Mouse (Mus musculus) forebrain, embryonic 13.5 days (tissue): ENCODE results near the gene Sf3b5. TPM values are rescaled to one million over a fixed set of nuclear protein-coding genes. Genes with fewer than 3 reads are reported as not detected.
"Not testable (repeated sequence)": the region's sequence is repeated elsewhere in the genome, so short reads cannot be mapped to it uniquely, and the experiment has no call there.

Experiments
- ATAC-seq: fragments of 200-750 bp; cut with Nextera tagmentation; 2 replicates; pipeline ENCODE4 v1.8.0; 2017
- H3K27ac ChIP-seq: fragments of 300-500 bp; sonication (generic); 2 replicates; pipeline ENCODE4 v1.5.1; 2015; ENCODE audit warnings: inconsistent platforms, mild to moderate bottlenecking, moderate library complexity
- H3K27me3 ChIP-seq: fragments of 300-500 bp; sonication (generic); 2 replicates; pipeline ENCODE4 v1.6.1; 2015; ENCODE audit warnings: mild to moderate bottlenecking, inconsistent platforms
- H3K36me3 ChIP-seq: fragments of 300-500 bp; sonication (generic); 2 replicates; pipeline ENCODE4 v1.6.1; 2015; ENCODE audit warnings: mild to moderate bottlenecking, inconsistent platforms; ENCODE audit not compliant: poor library complexity, severe bottlenecking
- H3K4me1 ChIP-seq: fragments of 300-500 bp; sonication (generic); 2 replicates; pipeline ENCODE4 v1.6.1; 2015; ENCODE audit warnings: inconsistent platforms
- H3K4me2 ChIP-seq: fragments of 300-500 bp; sonication (generic); 2 replicates; pipeline ENCODE4 v1.6.1; 2015; ENCODE audit warnings: inconsistent platforms, mild to moderate bottlenecking, moderate library complexity
- H3K4me3 ChIP-seq: fragments of 300-500 bp; sonication (generic); 2 replicates; pipeline ENCODE4 v1.5.1; 2015; ENCODE audit warnings: mild to moderate bottlenecking, inconsistent platforms
- H3K9ac ChIP-seq: fragments of 300-500 bp; sonication (generic); 2 replicates; pipeline ENCODE4 v1.6.1; 2015; ENCODE audit warnings: mild to moderate bottlenecking, inconsistent platforms
- H3K9me3 ChIP-seq: fragments of 300-500 bp; sonication (generic); replicated peaks from 2 replicates; pipeline ENCODE4 v1.6.1; 2016; ENCODE audit warnings: inconsistent platforms
- WGBS: fragments of 180-500 bp; shearing (Covaris S2); methylation state at CpG from one replicate; pipeline ENCODE4 v1.1.7; 2015; 5-methylcytosine and 5-hydroxymethylcytosine counted together
- polyA plus RNA-seq: library from polyadenylated mRNA; unstranded; fragments of >200 nt; fragmentation: Nextera tagmentation; extraction: Ambion mirVana; gene quantifications from 2 replicates; pipeline ENCODE4 v1.2.1, GENCODE M21; 2015

Gene Sf3b5
- polyA plus RNA-seq, 1 experiment from 2014 or later, result 32.8 TPM

DNA sequence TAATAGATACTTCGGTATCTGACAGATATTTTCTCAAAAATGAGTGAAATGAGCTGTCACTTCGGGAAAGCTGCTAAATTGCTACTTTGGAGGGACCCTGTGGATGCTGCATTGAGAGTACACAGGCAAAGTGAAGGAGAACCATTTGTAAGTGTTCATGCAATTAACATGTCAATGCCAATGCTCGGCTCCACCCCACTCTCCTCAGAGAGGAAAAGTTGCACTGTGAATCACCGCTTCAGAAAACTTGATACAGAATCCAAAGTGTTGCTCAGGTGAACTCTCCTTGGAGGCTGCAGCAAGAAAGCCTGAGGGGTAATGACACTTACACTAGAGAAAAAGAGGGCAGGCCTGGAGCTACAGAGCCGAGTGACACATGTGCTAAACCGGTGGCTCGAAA lies 8.9 kb downstream of the Sf3b5 start:
- H3K4me2 ChIP-seq, result no peak overlapping the region
- no peak overlapping the region for H3K27ac ChIP-seq
- H3K9ac ChIP-seq, result no peak overlapping the region
- H3K4me1 ChIP-seq, result peaks cover 14% of the 10 kb centered on the region
- no peaks in the 10 kb centered on the region for H3K9me3 ChIP-seq
- no peak overlapping the region for H3K4me3 ChIP-seq
- ATAC-seq, result no peak
- H3K36me3 ChIP-seq, result peaks cover 4% of the 10 kb centered on the region; the same call in 1 of the 2 replicates
- H3K27me3 ChIP-seq, result no peaks in the 10 kb centered on the region
- WGBS, result 70% methylated on average over 7 of the region's 7 CpGs

DNA sequence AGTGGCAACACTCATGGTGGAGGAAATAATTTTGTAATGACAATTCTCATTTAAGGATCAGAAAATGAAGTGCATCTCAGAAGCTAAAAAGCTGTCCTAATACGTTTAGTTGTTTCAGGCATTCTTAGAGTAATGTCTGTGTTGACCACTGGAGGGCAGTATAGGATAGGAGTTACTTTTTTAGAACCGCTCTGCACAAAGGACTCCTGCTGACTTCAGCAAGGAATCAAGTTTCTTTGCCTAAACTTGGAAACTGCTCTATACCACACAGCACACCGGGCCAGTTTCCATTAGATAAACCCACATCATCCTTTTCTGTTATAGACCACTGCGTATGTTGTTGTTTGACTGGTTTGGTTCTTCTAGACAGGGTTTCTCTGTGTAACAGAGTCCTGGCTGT lies 11.4 kb downstream of the Sf3b5 start:
- WGBS, result 25% methylated on average over 4 of the region's 4 CpGs
- peak; percentile 74 for ATAC-seq
- Histone ChIP-seq H3K9ac (no peak overlapping the region), H3K27me3 (no peaks in the 10 kb centered on the region), H3K9me3 (no peaks in the 10 kb centered on the region), H3K36me3 (no peaks in the 10 kb centered on the region), H3K4me1 (no peaks in the 10 kb centered on the region), H3K4me2 (no peak overlapping the region), H3K4me3 (no peak overlapping the region), H3K27ac (no peak overlapping the region)

GRCm38 (mm10) chr10:13018510-13018909 lies 13.4 kb downstream of the Sf3b5 start:
- Histone ChIP-seq H3K4me1 (no peaks in the 10 kb centered on the region), H3K9ac (no peak overlapping the region), H3K4me2 (no peak overlapping the region), H3K9me3 (no peaks in the 10 kb centered on the region), H3K4me3 (no peak overlapping the region), H3K27ac (no peak overlapping the region), H3K27me3 (no peaks in the 10 kb centered on the region), H3K36me3 (no peaks in the 10 kb centered on the region)
- 64% methylated on average over 7 of the region's 7 CpGs for WGBS
- ATAC-seq, result peak; percentile 59; the same call in 1 of the 2 replicates

DNA sequence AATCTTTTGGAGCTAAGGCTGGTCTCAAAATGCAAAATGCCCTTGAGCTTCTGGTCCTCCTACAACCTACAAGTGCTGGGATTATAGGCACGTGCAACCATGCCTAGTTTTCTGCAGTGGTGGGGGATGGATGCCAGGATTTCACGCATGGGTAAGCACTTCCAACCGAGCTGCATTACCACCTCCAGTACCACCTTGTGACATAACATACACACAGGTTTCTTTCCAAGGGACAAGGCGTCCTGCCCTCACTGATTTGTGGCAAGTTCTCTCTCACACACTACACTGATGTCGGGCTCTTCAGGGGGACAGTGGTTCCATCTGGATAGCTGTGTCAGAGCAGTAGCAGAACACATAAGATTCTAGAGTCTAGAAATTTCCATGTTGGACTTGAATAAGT lies 13.9 kb downstream of the Sf3b5 start:
- Histone ChIP-seq H3K27me3 (no peaks in the 10 kb centered on the region), H3K9me3 (no peaks in the 10 kb centered on the region), H3K4me3 (no peak overlapping the region), H3K36me3 (no peaks in the 10 kb centered on the region), H3K4me2 (no peak overlapping the region), H3K4me1 (no peaks in the 10 kb centered on the region), H3K9ac (no peak overlapping the region), H3K27ac (no peak overlapping the region)
- 72% methylated on average over 5 of the region's 5 CpGs for WGBS
- no peak for ATAC-seq

- ATAC-seq, result no peak
- H3K27me3 ChIP-seq, result no peaks in the 10 kb centered on the region
- no peaks in the 10 kb centered on the region for H3K4me1 ChIP-seq
- 91% methylated on average over 4 of the region's 4 CpGs for WGBS
- H3K4me2 ChIP-seq, result no peak overlapping the region
- no peak overlapping the region for H3K27ac ChIP-seq
- H3K36me3 ChIP-seq, result no peaks in the 10 kb centered on the region
- no peak overlapping the region for H3K9ac ChIP-seq
- H3K9me3 ChIP-seq, result no peaks in the 10 kb centered on the region
- H3K4me3 ChIP-seq, result no peak overlapping the region
Observed at GRCm38 (mm10) chr10:13022103-13022502, 17.0 kb downstream of the Sf3b5 start.

- not testable (repeated sequence) for ATAC-seq, H3K4me1 ChIP-seq, H3K4me3 ChIP-seq, H3K9me3 ChIP-seq, H3K27ac ChIP-seq, H3K36me3 ChIP-seq, H3K27me3 ChIP-seq, H3K9ac ChIP-seq, H3K4me2 ChIP-seq
- 75% methylated on average over 3 of the region's 3 CpGs for WGBS
Observed at GRCm38 (mm10) chr10:13023985-13024384, 18.8 kb downstream of the Sf3b5 start.

DNA sequence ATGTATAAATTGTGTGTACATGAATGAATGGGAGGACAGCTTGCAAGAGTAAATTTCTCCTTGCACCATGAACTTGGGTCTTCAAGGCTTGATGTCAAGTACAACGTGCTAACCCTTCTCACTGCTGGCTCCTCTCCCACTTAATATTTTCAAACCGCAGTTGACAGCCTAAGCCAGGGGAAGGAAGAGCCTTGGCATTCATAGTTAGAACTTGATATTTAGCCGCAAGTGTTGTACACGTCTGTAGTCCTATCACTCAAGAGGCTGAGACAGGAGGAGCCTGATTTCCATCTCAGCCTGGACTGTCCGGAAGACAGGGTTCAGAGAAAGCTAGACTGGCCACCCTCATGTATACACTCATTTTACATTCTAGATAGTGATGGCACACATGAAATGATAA lies 22.6 kb downstream of the Sf3b5 start:
- H3K27me3 ChIP-seq, result no peaks in the 10 kb centered on the region
- WGBS, result 91% methylated on average over 5 of the region's 5 CpGs

GRCm38 (mm10) chr10:13028215-13028614 lies 23.1 kb downstream of the Sf3b5 start:
- H3K9me3 ChIP-seq, result no peaks in the 10 kb centered on the region
- no peak for ATAC-seq
- H3K27ac ChIP-seq, result no peak overlapping the region
- H3K36me3 ChIP-seq, result no peaks in the 10 kb centered on the region
- H3K4me2 ChIP-seq, result no peak overlapping the region
- WGBS, result 100% methylated on average over 1 of the region's 1 CpGs
- H3K9ac ChIP-seq, result no peak overlapping the region
- no peak overlapping the region for H3K4me3 ChIP-seq
- no peaks in the 10 kb centered on the region for H3K27me3 ChIP-seq
- no peaks in the 10 kb centered on the region for H3K4me1 ChIP-seq

More for the DNA sequence above, 22.6 kb downstream of the Sf3b5 start:
- H3K36me3 ChIP-seq, result no peaks in the 10 kb centered on the region
- no peaks in the 10 kb centered on the region for H3K4me1 ChIP-seq
- no peak overlapping the region for H3K9ac ChIP-seq
- no peak overlapping the region for H3K27ac ChIP-seq
- no peak overlapping the region for H3K4me2 ChIP-seq
- H3K4me3 ChIP-seq, result no peak overlapping the region
- no peak for ATAC-seq
- no peaks in the 10 kb centered on the region for H3K9me3 ChIP-seq

GRCm38 (mm10) chr10:13029416-13029815 lies 24.3 kb downstream of the Sf3b5 start:
- Histone ChIP-seq H3K4me3 (no peak overlapping the region), H3K27ac (no peak overlapping the region), H3K9me3 (no peaks in the 10 kb centered on the region), H3K4me2 (no peak overlapping the region), H3K27me3 (no peaks in the 10 kb centered on the region), H3K4me1 (no peaks in the 10 kb centered on the region), H3K9ac (no peak overlapping the region), H3K36me3 (no peaks in the 10 kb centered on the region)
- no peak for ATAC-seq
- WGBS, result 91% methylated on average over 5 of the region's 5 CpGs

DNA sequence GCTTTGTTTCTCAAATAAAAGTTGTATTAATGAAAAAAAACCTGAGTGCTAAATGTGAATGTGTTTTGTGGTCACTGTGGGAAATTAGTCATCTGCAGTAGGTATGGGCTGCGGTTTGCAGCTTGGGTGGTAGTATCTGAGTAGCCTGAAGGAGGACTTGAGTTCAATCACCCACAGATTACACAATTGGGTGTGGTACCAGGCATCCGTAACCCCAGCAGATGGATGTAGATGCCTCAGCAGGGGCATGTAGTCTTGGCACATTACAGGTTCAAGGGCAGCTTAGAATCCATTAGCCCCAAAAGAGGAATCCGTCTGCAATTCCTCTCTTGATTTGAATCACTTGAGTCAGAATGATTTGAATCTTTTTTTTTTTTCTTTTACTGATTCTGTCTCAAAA lies 30.1 kb downstream of the Sf3b5 start:
- no peak overlapping the region for H3K4me3 ChIP-seq
- no peaks in the 10 kb centered on the region for H3K27me3 ChIP-seq
- H3K27ac ChIP-seq, result no peak overlapping the region
- no peaks in the 10 kb centered on the region for H3K9me3 ChIP-seq
- no peaks in the 10 kb centered on the region for H3K4me1 ChIP-seq
- WGBS, result 87% methylated on average over 3 of the region's 3 CpGs
- no peak overlapping the region for H3K9ac ChIP-seq
- no peaks in the 10 kb centered on the region for H3K36me3 ChIP-seq
- no peak overlapping the region for H3K4me2 ChIP-seq
- no peak for ATAC-seq

GRCm38 (mm10) chr10:13039637-13040174 lies 34.6 kb downstream of the Sf3b5 start:
- Histone ChIP-seq H3K9ac (no peak overlapping the region), H3K36me3 (no peaks in the 10 kb centered on the region), H3K4me2 (no peak overlapping the region), H3K4me1 (no peaks in the 10 kb centered on the region), H3K27ac (no peak overlapping the region), H3K9me3 (no peaks in the 10 kb centered on the region), H3K27me3 (no peaks in the 10 kb centered on the region), H3K4me3 (no peak overlapping the region)
- WGBS, result 90% methylated on average over 5 of the region's 5 CpGs
- ATAC-seq, result no peak

- H3K27ac ChIP-seq, result no peak overlapping the region
- H3K9ac ChIP-seq, result no peak overlapping the region
- H3K4me1 ChIP-seq, result no peaks in the 10 kb centered on the region
- peak; percentile 57; the same call in 1 of the 2 replicates for ATAC-seq
- no peak overlapping the region for H3K4me3 ChIP-seq
- H3K9me3 ChIP-seq, result no peaks in the 10 kb centered on the region
- no peaks in the 10 kb centered on the region for H3K36me3 ChIP-seq
- H3K27me3 ChIP-seq, result no peaks in the 10 kb centered on the region
- WGBS, result 88% methylated on average over 11 of the region's 11 CpGs
- no peak overlapping the region for H3K4me2 ChIP-seq
Observed at GRCm38 (mm10) chr10:13044659-13045058, 39.5 kb downstream of the Sf3b5 start.

GRCm38 (mm10) chr10:13047816-13048215 lies 42.7 kb downstream of the Sf3b5 start:
- no peaks in the 10 kb centered on the region for H3K27me3 ChIP-seq
- no peaks in the 10 kb centered on the region; the same call in 1 of the 2 replicates for H3K9me3 ChIP-seq
- no peak for ATAC-seq
- WGBS, result 45% methylated on average over 4 of the region's 4 CpGs
- H3K4me3 ChIP-seq, result no peak overlapping the region
- no peak overlapping the region for H3K9ac ChIP-seq
- H3K27ac ChIP-seq, result no peak overlapping the region
- no peaks in the 10 kb centered on the region for H3K4me1 ChIP-seq
- H3K36me3 ChIP-seq, result no peaks in the 10 kb centered on the region
- no peak overlapping the region for H3K4me2 ChIP-seq
